Mouse (Mus musculus): ENCODE results near the gene AC131692.1.

- TF ChIP-seq CTCF (IDR thresholded peaks at IDR 0.05; ENCODE audit: extremely low read depth, insufficient read depth, insufficient read length, insufficient replicate concordance) (no peak), POLR2A (IDR thresholded peaks at IDR 0.05; ENCODE audit: low read depth, low read length) (no peak)
Observed at GRCm38 (mm10) chr19:6105586-6105985, 11.4 kb downstream of the AC131692.1 start, which contains the start of gene Naaladl1.

All from spleen, adult 2 months (tissue).